Mouse (Mus musculus) MEL (cell line): Measurements from ENCODE around the gene Slc8a1.

Experiments used
- CTCF ChIP-seq, 3 experiments: IDR thresholded peaks in 2 of 3; conservative IDR thresholded peaks in 1 of 3; 2 replicates each; pipeline ENCODE4 v1.5.1; 2011 to 2012; ENCODE audit warnings: low read length in 3 of 3, low read depth in 2 of 3, mild to moderate bottlenecking in 2 of 3, improper control_type of control experiment in 1 of 3, inconsistent platforms in 1 of 3, mixed read lengths in 1 of 3, moderate library complexity in 1 of 3; ENCODE audit not compliant: control insufficient read depth in 1 of 3, insufficient read depth in 1 of 3, poor library complexity in 1 of 3, severe bottlenecking in 1 of 3
- GATA1 ChIP-seq: IDR thresholded peaks from 2 replicates; pipeline ENCODE4 v1.6.1; 2011; ENCODE audit warnings: low read depth, low read length, improper control_type of control experiment
- SIN3A ChIP-seq: IDR thresholded peaks from 2 replicates; pipeline ENCODE4 v1.6.1; 2012; ENCODE audit warnings: low read length, improper control_type of control experiment, inconsistent platforms
- TCF12 ChIP-seq: IDR thresholded peaks from 2 replicates; pipeline ENCODE4 v1.6.1; 2014; ENCODE audit warnings: low read depth, mild to moderate bottlenecking, inconsistent platforms, low read length, improper control_type of control experiment, moderate library complexity
- UBTF ChIP-seq: IDR thresholded peaks from 2 replicates; pipeline ENCODE4 v1.6.1; 2012; ENCODE audit warnings: low read depth, mild to moderate bottlenecking, inconsistent platforms, low read length, improper control_type of control experiment, moderate library complexity, borderline replicate concordance; ENCODE audit not compliant: insufficient read depth
- USF2 ChIP-seq, 2 experiments: IDR thresholded peaks; 2 replicates each; pipeline ENCODE4 v1.6.1; 2011 to 2012; ENCODE audit warnings: improper control_type of control experiment in 2 of 2, low read length in 2 of 2, borderline replicate concordance in 1 of 2, inconsistent platforms in 1 of 2, low read depth in 1 of 2, mild to moderate bottlenecking in 1 of 2; ENCODE audit not compliant: insufficient read depth in 1 of 2

DNA sequence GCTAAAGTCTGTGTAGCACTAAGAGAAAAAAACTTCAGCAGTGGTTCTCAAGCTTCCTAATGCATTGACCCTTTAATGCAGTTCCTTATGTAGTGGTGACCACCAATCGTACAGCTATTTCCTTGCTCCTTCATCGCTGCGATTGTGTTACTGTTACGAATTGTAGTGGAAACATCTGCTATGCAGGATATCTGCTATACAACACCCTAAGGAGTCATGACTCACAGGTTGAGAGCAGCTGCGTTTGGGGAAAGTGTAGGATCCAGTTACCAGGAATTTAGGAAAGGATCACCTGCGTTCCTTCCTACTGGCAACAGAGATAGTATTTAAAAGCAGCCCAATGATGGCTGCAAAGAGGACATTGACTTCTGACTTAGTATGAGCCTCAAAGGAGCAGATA lies 213.4 kb downstream of the Slc8a1 start:
- no peak for TF ChIP-seq UBTF
- TF ChIP-seq SIN3A: no peak
- no peak for TF ChIP-seq USF2 (IDR thresholded peaks at IDR 0.05; ENCODE audit: borderline replicate concordance in 1 of 2, insufficient read depth in 1 of 2, low read depth in 1 of 2, low read length in 2 of 2)
- no peak for TF ChIP-seq GATA1
- no peak for TF ChIP-seq TCF12
- TF ChIP-seq CTCF (IDR thresholded peaks at IDR 0.05 in 2 of 3, conservative IDR thresholded peaks at IDR 0.05 in 1 of 3; ENCODE audit: control insufficient read depth in 1 of 3, insufficient read depth in 1 of 3, low read depth in 2 of 3, low read length in 3 of 3, poor library complexity in 1 of 3, severe bottlenecking in 1 of 3): no peak
